Mouse (Mus musculus) right cerebral cortex, postnatal 4 days (tissue): ENCODE results near the gene Skil.

Experiments used
- DNase-seq: peaks from one replicate; pipeline ENCODE4 v3.0.0-alpha.2; 2022

Gene Skil

GRCm38 (mm10) chr3:31085000-31085399 is 9.9 kb upstream of the Skil start:
- no peak for DNase-seq

GRCm38 (mm10) chr3:31088789-31089775 is 5.8 kb upstream of the Skil start:
- no peak for DNase-seq

- DNase-seq: no peak
Observed at GRCm38 (mm10) chr3:31089956-31090355, 4.9 kb upstream of the Skil start.

GRCm38 (mm10) chr3:31093196-31093595 is 1.7 kb upstream of the Skil start:
- peak; percentile 50 for DNase-seq

- DNase-seq: peak; percentile 59
Observed at GRCm38 (mm10) chr3:31093627-31094351, 1.1 kb upstream of the Skil start.

GRCm38 (mm10) chr3:31095179-31095490 is 277 bp downstream of the Skil start:
- no peak for DNase-seq

GRCm38 (mm10) chr3:31095491-31096154 is 765 bp downstream of the Skil start:
- DNase-seq: peak; percentile 43

GRCm38 (mm10) chr3:31096155-31097101 is 1.6 kb downstream of the Skil start:
- no peak for DNase-seq

GRCm38 (mm10) chr3:31097102-31097720 is 2.4 kb downstream of the Skil start:
- DNase-seq: no peak

- DNase-seq: no peak
Observed at GRCm38 (mm10) chr3:31097976-31098375, 3.1 kb downstream of the Skil start.

GRCm38 (mm10) chr3:31098556-31098955 is 3.7 kb downstream of the Skil start:
- DNase-seq: no peak

- no peak for DNase-seq
Observed at GRCm38 (mm10) chr3:31100026-31100425, 5.2 kb downstream of the Skil start.

GRCm38 (mm10) chr3:31100802-31101201 is 5.9 kb downstream of the Skil start:
- no peak for DNase-seq

- DNase-seq: no peak
Observed at GRCm38 (mm10) chr3:31104936-31105335, 10.1 kb downstream of the Skil start.

GRCm38 (mm10) chr3:31106597-31106996 is 11.7 kb downstream of the Skil start:
- no peak for DNase-seq

GRCm38 (mm10) chr3:31107674-31108073 is 12.8 kb downstream of the Skil start:
- DNase-seq: no peak

GRCm38 (mm10) chr3:31109108-31109507 is 14.2 kb downstream of the Skil start:
- no peak for DNase-seq

GRCm38 (mm10) chr3:31123098-31123497 is 28.2 kb downstream of the Skil start:
- DNase-seq: no peak

GRCm38 (mm10) chr3:31126303-31126702 is 31.4 kb downstream of the Skil start:
- no peak for DNase-seq

- no peak for DNase-seq
Observed at GRCm38 (mm10) chr3:31126848-31127247, 32.0 kb downstream of the Skil start.

GRCm38 (mm10) chr3:31129766-31130165 is 34.9 kb downstream of the Skil start:
- DNase-seq: no peak

GRCm38 (mm10) chr3:31133664-31134063 is 38.8 kb downstream of the Skil start:
- DNase-seq: no peak
